Mouse (Mus musculus) limb, embryonic 11.5 days (tissue): ENCODE data around the gene Psrc1. TPM values are rescaled to one million over a fixed set of nuclear protein-coding genes. Genes with fewer than 3 reads are reported as not detected.

Experiments used
- ATAC-seq: fragments of 200-750 bp; cut with Nextera tagmentation; 2 replicates; pipeline ENCODE4 v1.8.0; 2017; ENCODE audit warnings: low read depth; ENCODE audit not compliant: insufficient number of reproducible peaks, low FRiP score, low TSS enrichment
- DNase-seq: peaks from one replicate; pipeline ENCODE4 v3.0.0-alpha.2; 2015; ENCODE audit warnings: low spot score
- H3K27ac ChIP-seq: fragments of 300-500 bp; sonication (generic); replicated peaks from 2 replicates; pipeline ENCODE4 v1.5.1; 2014; ENCODE audit warnings: low read depth, mild to moderate bottlenecking, low read length
- H3K27me3 ChIP-seq: fragments of 300-500 bp; sonication (generic); 2 replicates; pipeline ENCODE4 v1.6.1; 2014; ENCODE audit warnings: mild to moderate bottlenecking, low read length, mixed read lengths; ENCODE audit not compliant: control insufficient read depth, insufficient read depth
- H3K36me3 ChIP-seq: fragments of 300-500 bp; sonication (generic); 2 replicates; pipeline ENCODE4 v1.6.1; 2014; ENCODE audit warnings: mild to moderate bottlenecking, low read length, moderate library complexity, mixed read lengths; ENCODE audit not compliant: control insufficient read depth, insufficient read depth
- H3K4me1 ChIP-seq: fragments of 300-500 bp; sonication (generic); 2 replicates; pipeline ENCODE4 v1.6.1; 2014; ENCODE audit warnings: low read length, mixed read lengths; ENCODE audit not compliant: control insufficient read depth, insufficient read depth
- H3K4me2 ChIP-seq: fragments of 300-500 bp; sonication (generic); 2 replicates; pipeline ENCODE4 v1.6.1; 2014; ENCODE audit warnings: low read depth, mild to moderate bottlenecking, moderate library complexity; ENCODE audit not compliant: severe bottlenecking
- H3K4me3 ChIP-seq: fragments of 300-500 bp; sonication (generic); 2 replicates; pipeline ENCODE4 v1.5.1; 2014; ENCODE audit warnings: low read depth, low read length
- H3K9ac ChIP-seq: fragments of 300-500 bp; sonication (generic); 2 replicates; pipeline ENCODE4 v1.6.1; 2014; ENCODE audit warnings: mild to moderate bottlenecking, low read length
- H3K9me3 ChIP-seq: fragments of 300-500 bp; sonication (generic); 2 replicates; pipeline ENCODE4 v1.6.1; 2016; ENCODE audit warnings: low read length; ENCODE audit not compliant: control insufficient read depth
- WGBS: fragments of 180-500 bp; shearing (Covaris S2); extraction: QIAGEN DNeasy Blood & Tissue Kit; methylation state at CpG from one replicate; pipeline ENCODE4 v1.1.7; 2014; 5-methylcytosine and 5-hydroxymethylcytosine counted together
- polyA plus RNA-seq: library from polyadenylated mRNA; unstranded; fragments of >200 nt; fragmentation: Nextera tagmentation; extraction: Ambion mirVana; gene quantifications from 2 replicates; pipeline ENCODE4 v1.2.1, GENCODE M21; 2014

Psrc1 gene
- polyA plus RNA-seq, 1 experiment from 2014 or later: 79.5 TPM

- Histone ChIP-seq H3K27me3 (no peaks in the 10 kb centered on the region), H3K9ac (no peak overlapping the region), H3K27ac (no peak overlapping the region), H3K36me3 (peaks cover 21% of the 10 kb centered on the region), H3K4me2 (no peak overlapping the region), H3K4me3 (no peak overlapping the region), H3K9me3 (no peaks in the 10 kb centered on the region), H3K4me1 (no peaks in the 10 kb centered on the region)
- ATAC-seq (no peak), DNase-seq (no peak)
- WGBS: 94% methylated on average over 17 of the region's 17 CpGs
These were observed 52.2 kb downstream of the Psrc1 start for GRCm38 (mm10) chr3:108435701-108436379.

GRCm38 (mm10) chr3:108436380-108436714, 52.7 kb downstream of the Psrc1 start:
- ATAC-seq: no peak
- H3K36me3 ChIP-seq: peaks cover 18% of the 10 kb centered on the region
- no peaks in the 10 kb centered on the region for H3K27me3 ChIP-seq
- H3K27ac ChIP-seq: no peak overlapping the region
- H3K4me1 ChIP-seq: no peaks in the 10 kb centered on the region
- H3K9me3 ChIP-seq: no peaks in the 10 kb centered on the region
- no peak overlapping the region for H3K9ac ChIP-seq
- no peak overlapping the region for H3K4me3 ChIP-seq
- no peak for DNase-seq
- no peak overlapping the region for H3K4me2 ChIP-seq
- WGBS: 90% methylated on average over 7 of the region's 7 CpGs

Other genes with a start within 250 kb of the Psrc1 start
- 192 and 198 TPM in 2 replicates for gene Gnai3, start 237.7 kb upstream of the Psrc1 start, polyA plus RNA-seq
- 0.11 and 0.29 TPM in 2 replicates for gene Gpr61, start 229.0 kb upstream of the Psrc1 start, polyA plus RNA-seq
- 2.2 and 2.7 TPM in 2 replicates for gene Amigo1, start 197.5 kb upstream of the Psrc1 start, polyA plus RNA-seq
- gene Cyb561d1, start 182.6 kb upstream of the Psrc1 start, polyA plus RNA-seq: 0.98 and 1.1 TPM in 2 replicates
- gene Atxn7l2, start 172.9 kb upstream of the Psrc1 start, polyA plus RNA-seq: 21.1 and 25.6 TPM in 2 replicates
- gene Sypl2, start 157.2 kb upstream of the Psrc1 start, polyA plus RNA-seq: 0.43 and 0.51 TPM in 2 replicates
- gene Psma5, start 126.9 kb upstream of the Psrc1 start, polyA plus RNA-seq: 348 and 359 TPM in 2 replicates
- gene Sort1, start 99.8 kb upstream of the Psrc1 start, polyA plus RNA-seq: 14.1 TPM in 2 replicates
- not detected in 2 replicates for gene Mybphl, start 18.9 kb upstream of the Psrc1 start, polyA plus RNA-seq
- gene Celsr2, start 31.7 kb downstream of the Psrc1 start, polyA plus RNA-seq: 3.2 and 4.9 TPM in 2 replicates
- gene Sars, start 61.4 kb downstream of the Psrc1 start, polyA plus RNA-seq: 128 and 130 TPM in 2 replicates
- gene 1700013F07Rik, start 150.3 kb downstream of the Psrc1 start, polyA plus RNA-seq: 0.47 TPM in 1 of 2 replicates, not detected in the other
- gene 5330417C22Rik, start 152.7 kb downstream of the Psrc1 start, polyA plus RNA-seq: 0.21 and 0.34 TPM in 2 replicates
- gene Tmem167b, start 178.6 kb downstream of the Psrc1 start, polyA plus RNA-seq: 37.1 and 39.7 TPM in 2 replicates
- 48.1 and 54.8 TPM in 2 replicates for gene Taf13, start 187.9 kb downstream of the Psrc1 start, polyA plus RNA-seq
- 8.3 and 9.3 TPM in 2 replicates for gene Wdr47, start 207.4 kb downstream of the Psrc1 start, polyA plus RNA-seq